8 mouse cellular contexts compared by ENCODE assay signal in the genomic region with DNA sequence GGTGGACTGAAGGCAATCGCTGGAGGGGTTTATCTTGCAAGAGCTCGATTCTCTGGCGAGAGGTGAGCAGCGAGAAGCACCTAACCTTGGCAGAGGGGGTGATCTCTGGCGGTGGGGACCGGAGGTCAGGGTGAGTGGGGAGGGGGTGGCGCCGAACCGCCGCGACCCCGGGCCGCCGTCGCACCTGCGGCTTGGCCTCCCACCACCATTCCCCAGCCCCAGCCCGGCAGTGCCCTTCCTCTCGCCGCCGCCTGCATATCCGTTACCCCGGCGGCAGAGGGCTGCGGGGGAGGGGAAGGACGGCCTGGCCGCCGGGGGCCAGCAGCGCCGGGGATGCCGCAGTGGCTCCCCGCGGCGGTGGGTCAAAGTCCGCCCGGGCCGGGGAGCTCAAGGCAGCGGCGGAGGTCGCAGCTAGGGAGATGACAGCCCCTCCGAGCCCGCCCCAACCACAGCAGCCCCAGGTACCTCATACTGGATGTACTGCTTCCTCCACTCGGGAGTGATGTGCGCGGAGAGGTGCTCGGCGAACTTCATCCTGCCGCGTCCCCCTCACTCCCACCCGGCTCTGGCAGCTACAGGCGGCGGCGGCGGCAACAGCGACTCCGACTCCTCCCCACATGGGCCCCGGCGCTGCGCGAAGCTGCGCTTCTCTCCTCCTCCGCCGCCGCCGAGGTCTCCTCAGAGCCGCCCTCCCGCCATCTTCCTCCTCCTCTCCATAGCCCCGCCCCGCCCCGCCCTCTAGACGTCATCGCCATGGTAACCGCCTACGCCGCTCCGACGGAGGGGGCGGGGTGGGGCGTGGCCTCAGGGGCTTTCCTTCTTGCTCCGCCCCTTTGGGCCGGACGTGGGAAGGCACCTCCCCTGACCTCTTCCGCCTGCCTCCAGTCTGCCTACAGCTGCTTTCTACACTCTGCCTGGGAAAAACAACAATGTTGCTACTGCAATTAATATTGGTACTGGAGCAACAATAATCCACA. TPM values are rescaled to one million over a fixed set of nuclear protein-coding genes. Genes with fewer than 3 reads are reported as not detected.
DNase-seq lines count a peak whose midpoint lies in the region; ATAC-seq and TF ChIP-seq lines count a peak whose summit lies in the region.

A gene (minus strand): TSS at position 715 of the 977 bp plus-strand sequence.

- WGBS in embryonic facial prominence, embryonic 13.5 days, result under 1% methylated on average over 73 of the region's 82 CpGs
- WGBS in limb, embryonic 14.5 days, result under 1% methylated on average over 60 of the region's 82 CpGs
- under 1% methylated on average over 66 of the region's 82 CpGs for WGBS in midbrain, postnatal 0 days

- TF ChIP-seq CTCF in midbrain, postnatal 0 days (IDR thresholded peaks at IDR 0.05), result peak; percentile 15

- peak within 1 kb of the TSS; percentile 84 for H3K9ac ChIP-seq in embryonic facial prominence, embryonic 13.5 days
- H3K9ac ChIP-seq in limb, embryonic 14.5 days (ENCODE audit: low read depth, low read length, severe bottlenecking), result peak within 1 kb of the TSS; percentile 66
- H3K9ac ChIP-seq in midbrain, postnatal 0 days (replicated peaks; ENCODE audit: low read length, poor library complexity, severe bottlenecking), result peak within 1 kb of the TSS; percentile 83

- TF ChIP-seq POLR2A in limb, embryonic 14.5 days (IDR thresholded peaks at IDR 0.05; ENCODE audit: borderline replicate concordance, extremely low read depth, insufficient read depth, insufficient read length), result no peak

- H3K4me2 ChIP-seq in embryonic facial prominence, embryonic 13.5 days, result peak within 1 kb of the TSS; percentile 80
- peak within 1 kb of the TSS; percentile 74 for H3K4me2 ChIP-seq in limb, embryonic 14.5 days (replicated peaks; ENCODE audit: low read depth, low read length, severe bottlenecking)
- peak within 1 kb of the TSS; percentile 50 for H3K4me2 ChIP-seq in midbrain, postnatal 0 days (ENCODE audit: low read depth, low read length, poor library complexity, severe bottlenecking)

- no peaks in the 10 kb centered on the region for H3K4me1 ChIP-seq in embryonic facial prominence, embryonic 13.5 days
- H3K4me1 ChIP-seq in limb, embryonic 14.5 days (ENCODE audit: control insufficient read depth, insufficient read depth, low read length), result no peaks in the 10 kb centered on the region
- no peaks in the 10 kb centered on the region for H3K4me1 ChIP-seq in midbrain, postnatal 0 days (ENCODE audit: insufficient read depth, low read length)

- DNase-seq in 3134 (ENCODE audit: extremely low read depth, insufficient read length, low spot score), result peak; percentile 91
- DNase-seq in adrenal gland, postnatal 36 days, result peak; percentile 95 to 97
- peak; percentile 92 for DNase-seq in heart, adult 8-10 months (ENCODE audit: low spot score)
- peak; percentile 96 for DNase-seq in kidney, adult 9 months
- peak; percentile 93 for DNase-seq in limb, embryonic 14.5 days (ENCODE audit: low spot score)
- peak; percentile 96 for DNase-seq in midbrain, postnatal 0 days (ENCODE audit: low spot score)
- peak; percentile 93 to 95 for DNase-seq in spleen, postnatal 14 days (ENCODE audit: low spot score in 2 of 2)

- no peaks in the 10 kb centered on the region for H3K36me3 ChIP-seq in embryonic facial prominence, embryonic 13.5 days
- H3K36me3 ChIP-seq in limb, embryonic 14.5 days (ENCODE audit: control insufficient read depth, insufficient read depth, low read length), result no peaks in the 10 kb centered on the region
- H3K36me3 ChIP-seq in midbrain, postnatal 0 days (ENCODE audit: insufficient read depth, low read length), result no peaks in the 10 kb centered on the region

- H3K4me3 ChIP-seq in embryonic facial prominence, embryonic 13.5 days, result peak within 1 kb of the TSS; percentile 89
- peak within 1 kb of the TSS; percentile 91 for H3K4me3 ChIP-seq in limb, embryonic 14.5 days (replicated peaks; ENCODE audit: low read length)
- H3K4me3 ChIP-seq in midbrain, postnatal 0 days (ENCODE audit: low read depth, low read length), result peak within 1 kb of the TSS; percentile 93

- peak within 1 kb of the TSS; percentile 85 for H3K27ac ChIP-seq in embryonic facial prominence, embryonic 13.5 days
- peak within 1 kb of the TSS; percentile 58 for H3K27ac ChIP-seq in limb, embryonic 14.5 days (replicated peaks; ENCODE audit: low read depth, low read length)
- peak within 1 kb of the TSS; percentile 86 for H3K27ac ChIP-seq in midbrain, postnatal 0 days (ENCODE audit: low read depth, low read length)

- no peaks in the 10 kb centered on the region for H3K27me3 ChIP-seq in embryonic facial prominence, embryonic 13.5 days
- H3K27me3 ChIP-seq in limb, embryonic 14.5 days (ENCODE audit: control insufficient read depth, insufficient read depth, low read length), result no peaks in the 10 kb centered on the region
- no peaks in the 10 kb centered on the region for H3K27me3 ChIP-seq in midbrain, postnatal 0 days (ENCODE audit: insufficient read depth, low read length)

- H3K9me3 ChIP-seq in embryonic facial prominence, embryonic 13.5 days, result no peaks in the 10 kb centered on the region
- no peaks in the 10 kb centered on the region for H3K9me3 ChIP-seq in limb, embryonic 14.5 days (ENCODE audit: control insufficient read depth, low read length)
- H3K9me3 ChIP-seq in midbrain, postnatal 0 days (ENCODE audit: low read length), result no peaks in the 10 kb centered on the region

- peak; percentile 94 for ATAC-seq in embryonic facial prominence, embryonic 13.5 days (ENCODE audit: insufficient number of reproducible peaks, insufficient read depth, low FRiP score, low TSS enrichment, low read depth)
- peak; percentile 94 for ATAC-seq in limb, embryonic 14.5 days (ENCODE audit: low FRiP score, low read depth)
- ATAC-seq in midbrain, postnatal 0 days (ENCODE audit: low FRiP score), result peak; percentile 95

RNA-seq across cellular contexts. Expression of the gene that starts here (rescaled TPM):
- total RNA-seq in adrenal gland, postnatal 36 days (2021), result 10 to 100 TPM; 43.5 to 49.2 TPM
- polyA plus RNA-seq in embryonic facial prominence, embryonic 13.5 days (2015; fragmentation: Nextera tagmentation; extraction: Ambion mirVana), result 7.6 and 9.1 TPM in 2 replicates
- total RNA-seq in heart, adult 8-10 months (2022), result 10 to 100 TPM; 32.9 to 35.5 (median 34.1) TPM
- 10.0 and 11.1 TPM in 2 replicates for polyA plus RNA-seq in limb, embryonic 14.5 days (2012; rRNA removed)
- 5.9 and 6.4 TPM in 2 replicates for polyA plus RNA-seq in limb, embryonic 14.5 days (2014; fragmentation: Nextera tagmentation; extraction: Ambion mirVana)
- 177 and 218 TPM in 2 replicates for total RNA-seq in midbrain, postnatal 0 days (2014; rRNA removed)
- 29.5 and 38.3 TPM in 2 replicates for polyA plus RNA-seq in midbrain, postnatal 0 days (2015; fragmentation: Nextera tagmentation; extraction: Ambion mirVana)

Comparison
In these comparisons a context has a peak if more than half of its experiments do, and no peak if none do; other contexts are left out.
1. Peak in every context shown above with its lines: DNase-seq, ATAC-seq, H3K4me3 ChIP-seq and H3K27ac ChIP-seq.